Mouse (Mus musculus) left cerebral cortex, adult 11 months (tissue): ENCODE data around the gene Hmgcs1.
"Not testable (repeated sequence)": the region's sequence is repeated elsewhere in the genome, so short reads cannot be mapped to it uniquely, and the experiment has no call there.

Experiments used
- DNase-seq: peaks from one replicate; pipeline ENCODE4 v3.0.0; 2022; ENCODE audit warnings: low spot score

Gene Hmgcs1

GRCm38 (mm10) chr13:119706278-119706880 lies 16.2 kb downstream of the Hmgcs1 start:
- not testable (repeated sequence) for DNase-seq

GRCm38 (mm10) chr13:119706953-119707352 lies 16.8 kb downstream of the Hmgcs1 start:
- DNase-seq: no peak

GRCm38 (mm10) chr13:119707906-119708305 lies 17.7 kb downstream of the Hmgcs1 start:
- DNase-seq: no peak

- no peak for DNase-seq
Measured at GRCm38 (mm10) chr13:119708941-119709340, 18.8 kb downstream of the Hmgcs1 start.

GRCm38 (mm10) chr13:119709388-119710267 lies 19.4 kb downstream of the Hmgcs1 start:
- no peak for DNase-seq

- DNase-seq: no peak
Measured at GRCm38 (mm10) chr13:119710268-119710610, 20.1 kb downstream of the Hmgcs1 start.

GRCm38 (mm10) chr13:119712463-119712862 lies 22.3 kb downstream of the Hmgcs1 start:
- no peak for DNase-seq

- no peak for DNase-seq
Measured at GRCm38 (mm10) chr13:119713107-119713787, 23.1 kb downstream of the Hmgcs1 start.

GRCm38 (mm10) chr13:119713821-119714220 lies 23.6 kb downstream of the Hmgcs1 start:
- DNase-seq: no peak

GRCm38 (mm10) chr13:119716105-119716504 lies 25.9 kb downstream of the Hmgcs1 start:
- DNase-seq: no peak

- no peak for DNase-seq
Measured at GRCm38 (mm10) chr13:119722447-119722846, 32.3 kb downstream of the Hmgcs1 start.

- DNase-seq: no peak
Measured at GRCm38 (mm10) chr13:119723368-119723767, 33.2 kb downstream of the Hmgcs1 start.

- no peak for DNase-seq
Measured at GRCm38 (mm10) chr13:119724541-119724940, 34.4 kb downstream of the Hmgcs1 start.

- DNase-seq: no peak
Measured at GRCm38 (mm10) chr13:119727608-119728387, 37.6 kb downstream of the Hmgcs1 start.

- DNase-seq: no peak
Measured at GRCm38 (mm10) chr13:119729406-119729805, 39.2 kb downstream of the Hmgcs1 start.

GRCm38 (mm10) chr13:119731448-119731847 lies 41.3 kb downstream of the Hmgcs1 start:
- no peak for DNase-seq

GRCm38 (mm10) chr13:119741390-119742237 lies 51.4 kb downstream of the Hmgcs1 start:
- no peak for DNase-seq

- DNase-seq: no peak
Measured at GRCm38 (mm10) chr13:119742711-119743415, 52.7 kb downstream of the Hmgcs1 start.

GRCm38 (mm10) chr13:119743470-119743869 lies 53.3 kb downstream of the Hmgcs1 start:
- DNase-seq: no peak

GRCm38 (mm10) chr13:119746930-119747329 lies 56.8 kb downstream of the Hmgcs1 start:
- no peak for DNase-seq
